In genomic region chr8:84704867-84705831, GRCm38 (mm10) we compare ENCODE assay signal across 7 mouse cellular contexts. TPM values are rescaled to one million over a fixed set of nuclear protein-coding genes. Genes with fewer than 3 reads are reported as not detected.
DNase-seq lines count a peak whose midpoint lies in the region; ATAC-seq and TF ChIP-seq lines count a peak whose summit lies in the region.

No protein-coding gene starts in this region.

- DNase-seq in thymus, postnatal 4 days: peak; percentile 58
- DNase-seq in thymus, adult 2 months: no peak
- DNase-seq in embryonic facial prominence, embryonic 14.5 days (ENCODE audit: low spot score): peak; percentile 39
- DNase-seq in hindbrain, embryonic 11.5 days (ENCODE audit: low spot score): peak; percentile 48
- peak; percentile 55 for DNase-seq in splenic B cell, adult 2 months (ENCODE audit: low read depth, low spot score)
- DNase-seq in adipocyte (ENCODE audit: low spot score): no peak

- H3K4me1 ChIP-seq in thymus, adult 2 months (replicated peaks; ENCODE audit: control insufficient read depth, insufficient read depth, low read length): peaks cover 48% of the 10 kb centered on the region
- H3K4me1 ChIP-seq in embryonic facial prominence, embryonic 14.5 days (ENCODE audit: control insufficient read depth, insufficient read depth, low read length): peaks cover 41% of the 10 kb centered on the region
- peaks cover 35% of the 10 kb centered on the region for H3K4me1 ChIP-seq in hindbrain, embryonic 11.5 days (replicated peaks; ENCODE audit: control insufficient read depth, insufficient read depth, low read length)
- peaks cover 70% of the 10 kb centered on the region for H3K4me1 ChIP-seq in lung, embryonic 15.5 days

- H3K9ac ChIP-seq in embryonic facial prominence, embryonic 14.5 days (ENCODE audit: low read depth, low read length): peak overlapping the region; percentile 54; the same call in 1 of the 2 replicates
- H3K9ac ChIP-seq in hindbrain, embryonic 11.5 days (ENCODE audit: low read depth, low read length): no peak overlapping the region
- peak overlapping the region; percentile 40 for H3K9ac ChIP-seq in lung, embryonic 15.5 days

- no peaks in the 10 kb centered on the region for H3K36me3 ChIP-seq in thymus, adult 2 months (ENCODE audit: control insufficient read depth, insufficient read depth, low read length)
- H3K36me3 ChIP-seq in embryonic facial prominence, embryonic 14.5 days (ENCODE audit: control insufficient read depth, insufficient read depth, low read length): peaks cover 27% of the 10 kb centered on the region
- H3K36me3 ChIP-seq in hindbrain, embryonic 11.5 days (ENCODE audit: control insufficient read depth, insufficient read depth, low read length): no peaks in the 10 kb centered on the region
- H3K36me3 ChIP-seq in lung, embryonic 15.5 days: peaks cover 8% of the 10 kb centered on the region; the same call in 1 of the 2 replicates
- H3K36me3 ChIP-seq in splenic B cell, adult 2 months (ENCODE audit: control insufficient read depth, insufficient read depth, low read length, poor library complexity, severe bottlenecking): no peaks in the 10 kb centered on the region

- H3K9me3 ChIP-seq in embryonic facial prominence, embryonic 14.5 days (ENCODE audit: control insufficient read depth, low read length): no peaks in the 10 kb centered on the region
- no peaks in the 10 kb centered on the region for H3K9me3 ChIP-seq in hindbrain, embryonic 11.5 days (ENCODE audit: control insufficient read depth, low read length)
- H3K9me3 ChIP-seq in lung, embryonic 15.5 days: no peaks in the 10 kb centered on the region

- ATAC-seq in embryonic facial prominence, embryonic 14.5 days (ENCODE audit: low read depth): no peak
- ATAC-seq in hindbrain, embryonic 11.5 days (ENCODE audit: low FRiP score): no peak
- ATAC-seq in lung, embryonic 15.5 days (ENCODE audit: borderline replicate concordance, extremely low read depth, low FRiP score, low TSS enrichment): no peak

- no peak for TF ChIP-seq CTCF in thymus, adult 2 months (IDR thresholded peaks at IDR 0.05; ENCODE audit: borderline replicate concordance, control insufficient read depth, extremely low read depth, insufficient read depth, low read length, poor library complexity)

- peaks cover 20% of the 10 kb centered on the region for H3K27me3 ChIP-seq in thymus, adult 2 months (ENCODE audit: control insufficient read depth, insufficient read depth, low read length)
- peaks cover 71% of the 10 kb centered on the region for H3K27me3 ChIP-seq in embryonic facial prominence, embryonic 14.5 days (replicated peaks; ENCODE audit: control insufficient read depth, insufficient read depth, low read length)
- peaks cover 82% of the 10 kb centered on the region for H3K27me3 ChIP-seq in hindbrain, embryonic 11.5 days (ENCODE audit: control insufficient read depth, insufficient read depth, low read length)
- peaks cover 33% of the 10 kb centered on the region for H3K27me3 ChIP-seq in lung, embryonic 15.5 days
- H3K27me3 ChIP-seq in splenic B cell, adult 2 months (ENCODE audit: control insufficient read depth, insufficient read depth, low read length, poor library complexity, severe bottlenecking): no peaks in the 10 kb centered on the region

- TF ChIP-seq POLR2A in thymus, adult 2 months (IDR thresholded peaks at IDR 0.05; ENCODE audit: control insufficient read depth, extremely low read depth, insufficient read depth, low read length, poor library complexity): no peak

- H3K27ac ChIP-seq in thymus, adult 2 months (ENCODE audit: control insufficient read depth, insufficient read depth, low read length): no peak overlapping the region
- 0 out of 2 replicates have a peak overlapping the region, but pooled peaks have one; percentile 15 for H3K27ac ChIP-seq in embryonic facial prominence, embryonic 14.5 days (replicated peaks; ENCODE audit: low read depth, low read length)
- no peak overlapping the region for H3K27ac ChIP-seq in hindbrain, embryonic 11.5 days (ENCODE audit: low read depth, low read length)
- peak overlapping the region; percentile 41 for H3K27ac ChIP-seq in lung, embryonic 15.5 days

- peak overlapping the region; percentile 43 for H3K4me2 ChIP-seq in embryonic facial prominence, embryonic 14.5 days (ENCODE audit: low read depth, low read length)
- H3K4me2 ChIP-seq in hindbrain, embryonic 11.5 days (replicated peaks; ENCODE audit: low read depth, low read length): peak overlapping the region; percentile 34
- peak overlapping the region; percentile 58 for H3K4me2 ChIP-seq in lung, embryonic 15.5 days

- WGBS in thymus, adult 2 months: 2% methylated on average over 61 of the region's 61 CpGs
- 9% methylated on average over 54 of the region's 61 CpGs for WGBS in embryonic facial prominence, embryonic 14.5 days
- WGBS in hindbrain, embryonic 11.5 days: under 1% methylated on average over 52 of the region's 61 CpGs
- WGBS in lung, embryonic 15.5 days: 12% methylated on average over 61 of the region's 61 CpGs

- no peak overlapping the region for H3K4me3 ChIP-seq in thymus, adult 2 months (ENCODE audit: control insufficient read depth, insufficient read depth, low read length)
- peak overlapping the region; percentile 24 for H3K4me3 ChIP-seq in embryonic facial prominence, embryonic 14.5 days (ENCODE audit: low read depth, low read length)
- H3K4me3 ChIP-seq in hindbrain, embryonic 11.5 days (ENCODE audit: low read depth, low read length): peak overlapping the region; percentile 17; the same call in 1 of the 2 replicates
- H3K4me3 ChIP-seq in lung, embryonic 15.5 days: peak overlapping the region; percentile 36

RNA-seq across cellular contexts. Expression of gene Lyl1, which starts 3.9 kb away (rescaled TPM):
- polyA plus RNA-seq in thymus, adult 2 months (2012; rRNA removed): 7.1 and 7.5 TPM in 2 replicates
- 5.8 and 6.8 TPM in 2 replicates for polyA plus RNA-seq in embryonic facial prominence, embryonic 14.5 days (2014; fragmentation: Nextera tagmentation; extraction: Ambion mirVana)
- polyA plus RNA-seq in hindbrain, embryonic 11.5 days (2014; fragmentation: Nextera tagmentation; extraction: Ambion mirVana): 5.3 and 5.4 TPM in 2 replicates
- polyA plus RNA-seq in lung, embryonic 15.5 days (2015; fragmentation: Nextera tagmentation; extraction: Ambion mirVana): 11.9 and 12.1 TPM in 2 replicates

RNA-seq across cellular contexts. Expression of gene Nacc1, which starts 17.5 kb away (rescaled TPM):
- 155 and 182 TPM in 2 replicates for polyA plus RNA-seq in thymus, adult 2 months (2012; rRNA removed)
- polyA plus RNA-seq in embryonic facial prominence, embryonic 14.5 days (2014; fragmentation: Nextera tagmentation; extraction: Ambion mirVana): 19.7 and 20.1 TPM in 2 replicates
- 19.7 and 20.5 TPM in 2 replicates for polyA plus RNA-seq in hindbrain, embryonic 11.5 days (2014; fragmentation: Nextera tagmentation; extraction: Ambion mirVana)
- polyA plus RNA-seq in lung, embryonic 15.5 days (2015; fragmentation: Nextera tagmentation; extraction: Ambion mirVana): 20.2 and 21.6 TPM in 2 replicates

RNA-seq across cellular contexts. Expression of gene G430095P16Rik, which starts 17.7 kb away (rescaled TPM):
- polyA plus RNA-seq in thymus, adult 2 months (2012; rRNA removed): 1.8 and 2.6 TPM in 2 replicates
- 2.0 and 2.7 TPM in 2 replicates for polyA plus RNA-seq in embryonic facial prominence, embryonic 14.5 days (2014; fragmentation: Nextera tagmentation; extraction: Ambion mirVana)
- polyA plus RNA-seq in hindbrain, embryonic 11.5 days (2014; fragmentation: Nextera tagmentation; extraction: Ambion mirVana): 2.3 and 2.9 TPM in 2 replicates
- 3.4 and 4.4 TPM in 2 replicates for polyA plus RNA-seq in lung, embryonic 15.5 days (2015; fragmentation: Nextera tagmentation; extraction: Ambion mirVana)

RNA-seq across cellular contexts. Expression of gene Trmt1, which starts 19.0 kb away (rescaled TPM):
- 169 and 181 TPM in 2 replicates for polyA plus RNA-seq in thymus, adult 2 months (2012; rRNA removed)
- 55.8 and 73.2 TPM in 2 replicates for polyA plus RNA-seq in embryonic facial prominence, embryonic 14.5 days (2014; fragmentation: Nextera tagmentation; extraction: Ambion mirVana)
- 47.9 and 51.1 TPM in 2 replicates for polyA plus RNA-seq in hindbrain, embryonic 11.5 days (2014; fragmentation: Nextera tagmentation; extraction: Ambion mirVana)
- 57.5 and 58.4 TPM in 2 replicates for polyA plus RNA-seq in lung, embryonic 15.5 days (2015; fragmentation: Nextera tagmentation; extraction: Ambion mirVana)

RNA-seq across cellular contexts. Expression of gene Ier2, which starts 42.5 kb away (rescaled TPM):
- polyA plus RNA-seq in thymus, adult 2 months (2012; rRNA removed): 29.2 and 33.7 TPM in 2 replicates
- 45.9 and 50.3 TPM in 2 replicates for polyA plus RNA-seq in embryonic facial prominence, embryonic 14.5 days (2014; fragmentation: Nextera tagmentation; extraction: Ambion mirVana)
- 60.5 and 61.5 TPM in 2 replicates for polyA plus RNA-seq in hindbrain, embryonic 11.5 days (2014; fragmentation: Nextera tagmentation; extraction: Ambion mirVana)
- 91.2 and 92.0 TPM in 2 replicates for polyA plus RNA-seq in lung, embryonic 15.5 days (2015; fragmentation: Nextera tagmentation; extraction: Ambion mirVana)

Comparison
In these comparisons a context has a peak if more than half of its experiments do, and no peak if none do; other contexts are left out.
1. DNase-seq: peak in thymus, postnatal 4 days (single experiment), embryonic facial prominence, embryonic 14.5 days (single experiment), hindbrain, embryonic 11.5 days (single experiment) and splenic B cell, adult 2 months (single experiment); none in thymus, adult 2 months (single experiment) and adipocyte (single experiment).
2. H3K27ac ChIP-seq: peak in embryonic facial prominence, embryonic 14.5 days (single experiment) and lung, embryonic 15.5 days (single experiment); none in thymus, adult 2 months (single experiment) and hindbrain, embryonic 11.5 days (single experiment).
3. Peak in every context shown above with its lines, with median percentiles within 50 percentile points of each other: H3K4me2 ChIP-seq.